Mouse (Mus musculus) right cerebral cortex, postnatal 10 days (tissue): Measurements from ENCODE around the gene Sox5.
A peak's percentile ranks its signal among the peaks of the same experiment; 100 is the strongest.

Source experiments
- DNase-seq, 2 experiments: peaks; one replicate each; pipeline ENCODE4 v3.0.0; 2021; ENCODE audit warnings: low spot score in 2 of 2

Sox5 gene

DNA sequence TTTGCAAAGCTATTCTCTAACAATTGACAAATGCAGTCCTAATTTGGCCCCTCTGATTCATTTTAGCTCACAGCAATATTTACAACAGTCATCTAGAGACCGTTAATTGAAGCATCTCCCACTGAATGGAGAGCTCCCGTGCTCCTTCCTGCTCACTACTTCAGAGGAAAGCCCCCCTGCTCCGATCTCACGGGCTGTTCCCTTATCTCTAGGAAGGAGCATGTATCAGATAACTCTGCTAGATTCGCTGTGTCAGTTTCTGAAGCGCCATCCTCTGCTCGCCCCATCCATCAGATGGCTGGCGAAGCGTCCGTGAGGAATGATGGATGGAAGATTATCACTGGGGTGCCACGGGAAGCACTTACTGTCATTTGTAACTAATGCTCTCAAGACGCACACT, 926.4 kb downstream of the Sox5 start:
- no peak for DNase-seq

DNA sequence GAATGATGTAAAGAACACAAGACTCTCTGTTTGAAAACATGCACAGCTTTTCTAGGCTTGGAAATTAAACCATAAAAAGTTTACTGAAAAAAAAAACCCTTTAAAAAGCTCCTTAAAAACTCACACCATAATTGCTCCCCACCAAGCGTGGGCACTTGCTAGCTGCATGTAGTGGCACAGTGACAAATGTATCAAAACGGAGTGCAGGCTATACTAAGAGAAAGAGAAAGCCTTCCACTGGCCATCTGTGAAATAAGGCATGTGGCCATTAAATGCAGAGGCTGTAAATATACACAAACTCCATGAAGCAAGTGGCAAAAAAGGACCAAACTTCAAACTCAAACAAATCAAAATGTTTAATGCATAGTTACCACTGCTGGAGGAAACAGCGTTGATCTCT, 927.7 kb downstream of the Sox5 start:
- DNase-seq, result peak; percentile 60 to 81

DNA sequence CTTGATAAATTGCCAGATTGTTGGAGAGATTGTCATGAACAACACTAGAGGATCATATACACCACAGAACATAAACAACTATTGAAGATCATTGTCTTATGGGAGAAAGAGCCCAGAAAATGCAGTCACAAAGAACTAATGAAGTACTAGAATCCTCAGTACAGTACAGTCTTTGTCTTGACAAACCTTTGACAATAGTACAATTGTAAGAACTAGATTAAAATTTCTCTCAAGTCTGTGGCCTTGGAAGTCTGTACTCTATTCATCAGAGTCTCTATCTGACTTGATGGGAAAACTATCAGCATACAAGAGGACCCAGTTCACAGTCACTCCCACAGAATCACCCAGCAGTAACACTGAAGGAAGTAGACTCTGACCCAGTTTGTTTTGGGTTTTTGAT, 936.0 kb downstream of the Sox5 start:
- no peak for DNase-seq

DNA sequence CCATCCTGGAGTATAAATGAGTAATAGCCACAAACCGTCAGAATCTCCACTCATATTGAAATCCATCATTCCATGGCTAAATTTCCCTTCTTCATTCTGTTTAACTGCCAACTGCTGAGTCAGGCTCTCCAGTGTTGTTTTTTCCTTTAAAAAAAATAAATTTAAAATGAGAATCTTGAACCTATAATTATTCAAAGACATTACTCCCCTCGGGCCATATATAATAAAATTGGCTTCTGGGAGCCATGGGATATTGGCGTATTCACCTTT, 937.1 kb downstream of the Sox5 start:
- no peak for DNase-seq

DNA sequence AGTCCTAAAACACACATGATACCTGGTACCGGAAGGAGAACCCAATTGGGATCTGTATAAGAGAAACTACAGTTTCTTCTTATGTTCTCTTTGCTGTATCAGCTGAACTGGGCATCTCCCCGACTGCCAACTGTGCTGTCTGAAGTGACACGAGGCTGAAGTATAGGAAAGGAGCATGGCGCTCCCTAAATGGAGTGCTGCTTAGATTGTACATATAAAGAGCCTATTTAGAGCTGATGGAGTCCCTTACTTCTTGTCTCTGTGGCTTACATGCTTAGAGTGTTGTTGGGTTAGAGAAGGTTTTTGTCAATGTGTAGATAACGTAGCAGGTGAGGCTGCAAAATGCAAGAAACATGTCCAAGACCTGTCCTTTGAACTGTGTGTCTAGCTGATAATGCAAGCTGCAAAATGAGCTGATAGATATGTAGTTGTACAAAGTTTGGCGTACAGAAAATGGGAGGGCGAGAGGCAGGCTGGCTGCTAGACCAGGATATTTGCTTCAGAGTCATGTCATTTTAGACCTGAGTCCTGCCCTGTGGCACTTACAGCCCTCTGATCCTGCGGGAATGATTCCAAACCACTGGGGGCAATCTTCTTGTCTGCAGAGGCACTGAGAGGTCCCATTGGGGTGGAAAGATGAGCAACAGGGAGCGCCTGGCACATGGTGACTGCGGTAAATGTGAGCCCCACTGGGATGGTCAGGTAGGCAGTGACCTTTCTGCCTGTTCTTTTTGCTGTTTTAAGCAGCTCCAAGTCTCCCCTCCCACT, 937.7 kb downstream of the Sox5 start:
- DNase-seq, result no peak

DNA sequence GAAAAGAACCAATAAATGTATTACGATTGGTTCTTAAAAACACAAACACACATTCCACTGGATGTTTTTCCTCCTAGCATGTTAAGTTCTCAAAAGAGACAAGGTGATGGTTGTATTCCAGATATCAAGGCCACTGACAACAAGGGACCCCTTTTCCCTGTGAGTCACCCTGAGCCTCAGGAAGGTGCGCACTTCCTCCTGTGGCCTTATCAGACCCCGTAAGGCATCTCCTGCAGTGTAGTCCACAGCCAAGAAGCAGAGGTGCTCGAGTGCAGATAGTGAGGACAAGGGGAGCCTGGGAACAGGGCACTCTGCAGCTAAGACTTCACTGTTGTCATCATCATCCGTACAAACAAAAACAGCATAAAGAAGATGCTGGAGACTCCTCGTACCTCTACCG, 939.8 kb downstream of the Sox5 start:
- DNase-seq, result no peak

DNA sequence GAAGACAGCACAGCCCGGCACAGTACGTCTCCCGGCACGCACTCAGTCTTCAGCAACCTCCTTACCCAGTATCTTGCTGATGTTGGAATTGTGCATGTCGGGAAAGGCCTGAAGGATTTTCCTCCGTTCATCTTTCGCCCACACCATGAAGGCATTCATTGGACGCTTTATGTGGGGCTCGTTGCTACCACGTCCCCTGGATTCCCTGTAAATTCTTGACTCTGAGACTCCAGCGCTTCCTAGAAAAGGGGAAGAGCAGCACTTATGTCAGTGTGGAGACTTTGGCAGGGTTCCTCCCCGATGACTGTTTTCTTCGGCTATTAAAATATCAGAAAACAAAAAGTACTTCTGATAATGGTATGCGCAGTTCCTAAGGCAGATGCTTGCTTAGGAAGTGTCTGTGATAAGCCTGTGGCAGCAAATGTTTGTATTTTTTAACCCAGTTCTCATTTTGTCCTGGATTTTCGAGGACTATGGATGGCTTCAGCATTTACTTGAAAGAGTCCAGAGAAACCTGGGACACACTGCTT, 940.6 kb downstream of the Sox5 start:
- DNase-seq, result no peak

DNA sequence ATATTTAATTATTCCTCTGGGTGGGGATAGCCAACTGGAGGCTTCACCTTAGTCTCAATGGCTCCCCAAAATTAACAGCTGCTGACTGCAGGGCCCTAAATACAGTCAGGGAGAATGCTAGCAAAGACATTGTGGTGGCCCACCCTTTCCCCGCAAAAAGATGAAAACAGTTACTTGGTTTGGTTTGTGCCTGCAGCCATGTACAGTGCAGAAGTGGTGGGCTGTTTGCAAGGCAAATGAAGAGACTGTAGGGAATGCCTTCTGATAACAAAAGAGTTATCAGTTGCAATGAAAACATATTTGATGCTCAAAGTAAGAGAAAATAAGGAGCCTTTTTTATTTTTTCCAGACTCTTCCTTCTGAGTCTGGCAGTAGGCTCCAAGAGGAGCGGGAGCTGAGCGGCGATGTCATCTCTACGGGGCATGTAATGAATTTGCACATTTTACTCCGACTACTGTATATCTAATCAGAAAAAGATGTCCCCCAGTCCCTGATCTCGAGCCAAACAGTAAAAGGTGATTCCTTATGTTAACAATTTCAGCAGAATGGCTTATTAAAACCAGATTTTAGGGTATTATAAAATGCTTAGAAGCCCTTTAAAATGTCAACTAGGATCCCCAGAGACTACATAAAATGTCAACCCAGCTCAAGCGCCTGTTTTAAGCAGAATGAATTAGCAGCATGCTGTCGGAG, 943.2 kb downstream of the Sox5 start:
- no peak for DNase-seq

DNA sequence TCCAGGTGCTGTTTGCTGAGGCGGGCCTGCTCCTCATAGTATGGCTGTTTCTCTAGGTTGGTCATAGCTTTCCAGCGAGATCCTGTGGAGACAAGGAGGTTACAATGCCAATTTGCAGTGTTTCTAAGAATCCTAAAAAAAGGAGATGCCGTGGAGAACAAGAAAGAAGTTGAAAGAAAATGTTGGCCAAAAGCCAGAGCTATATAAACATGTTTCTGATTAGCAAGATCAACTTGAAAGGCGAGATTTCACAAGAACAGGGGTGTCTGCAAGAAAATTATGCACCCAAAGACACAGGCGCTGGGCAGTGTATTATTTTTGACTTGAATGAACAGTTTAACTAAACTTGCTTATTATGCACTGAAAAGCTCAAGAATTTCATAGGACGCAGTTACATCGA, 946.4 kb downstream of the Sox5 start:
- DNase-seq, result no peak

DNA sequence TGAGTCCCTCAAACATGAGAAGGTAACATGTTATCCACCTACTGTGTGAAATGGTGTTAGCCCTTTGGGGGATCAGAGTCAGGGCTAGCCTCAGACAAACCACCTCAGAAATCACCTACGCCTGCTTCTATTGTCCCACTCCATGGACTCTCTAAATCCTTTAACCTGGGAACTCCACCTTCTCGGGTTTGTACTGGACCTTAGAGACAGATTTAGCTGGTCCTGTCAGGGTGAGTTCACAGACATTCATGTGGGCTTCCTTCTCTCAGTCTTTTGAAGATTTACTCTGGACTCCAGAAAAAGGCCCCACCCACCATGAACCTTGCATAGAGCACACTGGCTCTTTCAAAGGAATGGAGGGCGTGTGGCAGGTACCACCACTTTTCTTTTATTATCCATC, 947.8 kb downstream of the Sox5 start:
- no peak for DNase-seq

DNA sequence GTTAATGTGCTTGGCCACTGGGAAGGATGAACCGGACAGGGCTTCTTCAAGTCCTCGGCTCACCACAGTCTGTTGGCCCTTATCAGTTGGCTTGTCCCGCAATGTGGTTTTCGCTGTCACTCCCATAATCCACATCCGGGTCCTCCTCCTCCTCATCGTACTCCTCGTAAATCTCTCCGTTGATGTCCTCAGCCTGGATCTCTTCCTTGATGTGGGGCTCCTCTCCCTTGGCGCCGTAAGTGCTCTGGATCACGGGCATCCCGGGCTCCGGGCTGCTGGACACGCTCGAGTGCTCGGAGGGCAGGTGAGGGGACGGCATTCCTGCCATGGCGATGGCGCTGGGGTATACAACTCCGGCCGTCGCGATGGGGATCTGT, 948.6 kb downstream of the Sox5 start:
- DNase-seq, result no peak

DNA sequence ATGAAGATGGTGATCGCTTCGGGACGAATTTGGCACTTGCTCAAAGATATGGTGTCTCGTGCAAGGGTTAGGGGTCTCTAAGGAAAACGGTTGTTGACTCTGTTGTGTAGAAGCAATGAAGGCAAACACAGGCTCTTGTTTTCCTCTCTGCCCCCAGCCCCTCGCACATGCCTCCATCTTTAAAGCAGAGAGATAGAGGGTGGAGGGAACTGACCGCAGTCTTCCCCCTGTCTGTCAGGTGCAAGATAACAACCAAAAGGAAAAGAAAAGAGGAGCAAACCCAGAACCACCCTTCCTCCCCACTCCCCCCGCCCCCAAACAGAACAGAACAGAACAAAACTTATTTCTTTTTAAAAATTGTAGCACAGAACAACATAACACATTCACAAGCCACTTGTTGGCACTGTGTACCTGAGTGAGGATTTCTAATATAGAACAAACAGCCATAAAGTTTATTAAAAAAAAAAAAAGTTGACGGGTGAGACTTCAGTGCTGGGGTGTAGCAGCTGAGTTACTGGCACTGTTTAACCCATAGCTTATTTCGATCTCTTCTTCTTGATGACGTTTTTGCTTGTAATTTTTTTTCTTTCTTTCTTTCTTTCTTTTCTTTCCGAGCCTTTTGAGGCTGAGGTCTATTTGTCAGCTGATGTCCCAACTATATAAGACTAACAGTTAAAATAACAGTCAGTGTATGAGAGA, 949.1 kb downstream of the Sox5 start:
- DNase-seq, result no peak

DNA sequence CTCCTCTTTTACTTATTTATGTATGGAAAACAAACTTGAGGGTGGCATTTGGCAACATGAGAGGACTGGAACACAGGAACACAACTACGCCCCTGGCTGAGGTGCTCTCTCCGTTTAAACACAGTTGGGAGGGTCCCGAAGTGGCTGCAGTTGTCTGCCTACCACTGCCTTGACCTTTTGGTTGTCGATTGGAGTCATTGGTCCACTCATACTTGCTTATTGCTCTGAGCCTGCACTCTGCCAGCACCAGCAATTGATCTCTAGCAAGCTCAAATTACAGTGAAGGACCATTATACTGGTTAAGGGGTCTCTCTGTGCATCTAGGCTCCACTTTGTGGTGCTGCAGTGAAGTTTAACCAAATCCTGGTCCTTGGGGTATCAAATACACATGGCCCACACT, 950.5 kb downstream of the Sox5 start:
- DNase-seq, result no peak

DNA sequence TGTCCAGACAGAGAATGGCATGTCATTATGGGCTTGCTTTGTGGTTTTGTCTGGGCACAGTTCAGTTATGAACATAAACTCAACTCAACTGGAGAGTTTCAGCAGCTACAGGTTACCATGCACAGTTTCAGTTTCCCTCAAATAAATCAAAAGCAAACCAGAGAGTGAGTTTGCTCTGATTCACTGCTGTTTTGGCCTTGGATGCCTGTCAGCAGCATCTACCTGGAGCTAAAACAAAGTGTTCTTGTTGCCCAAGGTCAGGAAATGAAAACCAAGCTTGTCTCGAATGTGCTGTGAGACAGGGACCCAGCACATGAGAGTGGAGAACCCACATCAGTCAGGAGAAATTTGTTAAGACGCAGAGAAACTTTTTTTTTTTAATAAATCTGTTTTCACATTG, 951.6 kb downstream of the Sox5 start:
- DNase-seq, result no peak

DNA sequence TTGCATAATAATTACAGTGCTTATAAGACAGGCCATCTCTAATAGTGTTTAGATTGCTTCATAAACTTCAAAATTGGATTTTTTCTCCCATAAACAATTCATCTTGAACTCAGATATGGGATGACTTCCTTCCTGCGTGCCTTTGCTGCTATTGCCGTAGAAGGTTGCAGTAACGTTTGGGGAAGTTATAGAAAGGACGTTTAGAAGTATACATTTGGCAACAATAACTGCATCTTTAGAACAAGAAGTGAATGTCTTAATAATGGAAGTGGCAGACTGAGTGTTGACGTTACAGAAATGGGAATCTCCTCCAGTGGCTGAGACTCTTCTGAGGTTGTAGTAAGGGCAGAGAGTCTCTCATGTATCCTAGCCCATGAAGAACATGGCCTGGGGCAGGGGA, 955.0 kb downstream of the Sox5 start:
- DNase-seq, result no peak

DNA sequence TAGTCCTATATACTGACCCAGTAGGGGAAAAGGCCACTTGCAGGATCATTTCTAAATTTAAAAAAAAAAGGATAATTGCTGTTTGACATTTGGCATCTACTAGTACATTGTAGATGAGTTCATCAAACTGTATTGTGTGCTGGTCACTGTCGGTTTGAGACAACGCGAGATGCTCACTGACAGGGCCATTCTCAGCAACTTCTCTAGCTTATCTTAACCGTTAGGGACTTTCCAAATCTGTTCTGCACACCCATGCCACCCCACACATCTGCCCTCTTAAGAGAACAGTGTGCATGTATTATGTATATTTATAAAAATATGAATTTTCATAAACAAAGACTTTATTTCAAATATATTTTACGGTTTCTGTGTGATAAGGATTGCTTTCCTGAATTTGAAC, 955.8 kb downstream of the Sox5 start:
- no peak for DNase-seq

DNA sequence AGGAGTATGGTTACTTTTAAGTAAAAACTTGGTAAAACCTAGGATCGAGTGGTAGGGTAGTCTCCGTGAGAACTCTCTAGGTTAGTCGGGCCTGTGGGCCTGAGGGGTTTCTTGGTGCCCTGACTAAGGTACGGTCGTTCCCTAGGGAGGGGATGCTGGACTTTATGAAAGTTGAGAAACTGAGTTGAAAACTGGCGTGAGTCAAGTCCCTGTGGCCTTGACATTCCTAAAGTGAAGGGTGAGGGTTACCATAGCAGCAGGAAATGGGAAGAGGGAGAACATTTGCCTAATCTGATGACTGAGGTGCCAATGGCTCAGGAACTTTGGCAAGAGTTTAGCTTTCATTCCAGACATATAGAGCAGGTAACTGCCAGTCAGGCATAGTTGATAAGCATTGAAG, 956.7 kb downstream of the Sox5 start:
- no peak for DNase-seq

DNA sequence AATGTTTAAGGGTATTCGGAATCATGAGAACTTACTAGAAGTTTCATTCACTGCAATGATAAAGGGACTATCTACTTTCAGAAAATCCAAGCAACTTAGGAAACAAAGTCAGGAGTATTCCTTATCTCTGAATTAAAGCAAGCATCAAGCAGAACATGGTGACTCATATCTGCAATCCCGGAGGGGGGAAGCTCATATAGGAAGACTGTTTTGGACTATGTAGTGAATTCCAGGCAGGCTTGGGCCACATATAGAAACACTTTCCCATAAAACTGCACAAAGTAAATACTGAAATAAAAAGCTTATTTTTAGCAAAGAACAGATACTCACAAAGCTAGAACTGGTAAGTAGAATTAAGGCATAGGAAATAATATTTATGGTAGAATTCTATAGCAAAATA, 993.3 kb downstream of the Sox5 start:
- peak in 1 of 2 experiments; percentile 22 for DNase-seq

DNA sequence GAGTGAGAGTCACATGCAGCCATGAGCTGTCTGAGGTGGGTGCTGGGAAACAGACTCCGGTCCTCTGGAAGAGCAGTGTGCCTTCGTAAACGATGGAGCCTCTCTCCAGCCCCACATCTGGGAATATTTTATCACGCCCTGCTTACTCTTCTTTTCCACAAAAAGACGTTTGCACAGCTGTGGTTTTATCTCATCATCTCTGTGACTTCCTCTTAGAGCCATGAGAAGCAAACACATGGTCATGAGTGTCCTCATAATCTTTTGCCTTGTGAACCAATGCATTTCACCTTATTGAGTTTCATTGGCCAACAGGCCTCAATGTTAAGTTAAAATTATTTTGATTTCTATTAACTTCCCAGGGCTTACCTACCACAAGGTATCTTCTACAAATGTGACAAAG, 994.4 kb downstream of the Sox5 start:
- DNase-seq, result no peak

DNA sequence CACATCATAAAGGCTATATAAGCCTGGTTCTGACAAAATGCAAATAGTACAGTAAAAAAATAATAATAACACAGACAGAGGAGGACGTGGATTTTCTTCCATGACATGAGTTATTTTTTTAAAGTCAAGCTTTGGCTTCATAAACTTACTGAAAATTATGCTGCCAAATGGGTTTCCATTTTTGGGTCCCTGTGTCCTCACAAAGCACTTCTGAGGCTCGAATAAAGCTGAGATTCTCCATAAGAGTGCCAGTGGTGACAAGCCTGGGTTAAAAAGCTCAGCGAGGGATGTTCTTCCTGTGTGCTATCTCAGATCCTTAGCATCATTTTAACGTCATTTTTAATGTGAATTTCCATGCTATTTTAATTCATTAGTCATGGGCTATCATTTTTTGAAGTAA, 996.1 kb downstream of the Sox5 start:
- peak in 1 of 2 experiments; percentile 23 for DNase-seq
